Mouse (Mus musculus): ENCODE measurements around the gene Gxylt2.

DNA sequence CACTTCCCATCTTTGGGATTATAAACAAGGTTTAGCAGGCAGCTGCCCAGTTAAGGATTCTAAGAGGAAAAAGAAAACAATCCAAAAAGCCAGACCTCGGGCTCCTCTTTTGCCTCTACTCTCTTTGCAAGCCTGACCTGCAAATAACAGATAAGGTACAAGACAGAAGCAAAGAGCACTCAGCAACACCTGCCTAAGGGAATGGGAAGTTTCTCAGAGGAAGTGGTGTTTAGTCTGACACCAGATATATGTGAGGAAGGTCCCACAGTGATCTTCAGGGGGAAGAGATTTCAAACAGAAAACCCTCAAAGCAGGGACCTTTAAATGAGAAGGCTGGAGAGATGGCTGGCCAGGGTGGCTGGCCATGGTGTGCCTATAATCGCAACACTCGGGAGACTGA is 126.7 kb downstream of the Gxylt2 start:
- no peak for TF ChIP-seq POLR2A (IDR thresholded peaks at IDR 0.05; ENCODE audit: low read depth, low read length)
- no peak for TF ChIP-seq SMC3 (IDR thresholded peaks at IDR 0.05; ENCODE audit: low read depth, low read length)
- TF ChIP-seq MYC (IDR thresholded peaks at IDR 0.05; ENCODE audit: low read depth, low read length): no peak

Measured in CH12.LX (cell line).